Comparison of ENCODE assay signal across 25 mouse cellular contexts in the genomic region with DNA sequence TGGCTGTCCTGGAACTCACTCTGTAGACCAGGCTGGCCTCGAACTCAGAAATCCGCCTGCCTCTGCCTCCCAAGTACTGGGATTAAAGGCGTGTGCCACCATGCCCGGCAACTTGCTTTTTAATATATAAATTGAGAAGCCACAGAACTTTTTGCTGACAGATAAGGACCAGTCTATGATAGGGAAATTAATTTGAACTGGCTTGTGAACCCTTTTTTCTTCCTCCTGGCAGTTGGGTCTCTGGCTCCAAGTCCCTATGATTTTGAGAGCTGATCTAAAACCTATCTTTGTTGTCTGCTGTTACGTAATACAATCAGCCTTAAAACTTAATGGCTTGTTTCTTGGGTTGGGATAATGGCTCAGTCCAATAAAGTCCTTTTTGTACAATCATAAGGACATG.
"Had no signal": no experiment of that assay in that cellular context is flagged by ENCODE, and none has a peak within 500 bp of the region (broad histone marks: within the 10 kb centered on the region; RNA-seq: fewer than 3 reads in every experiment).

No protein-coding gene starts in this region.

- H3K9ac ChIP-seq: forebrain, postnatal 0 days; heart, embryonic 13.5 days; heart, embryonic 15.5 days; hindbrain, embryonic 12.5 days; hindbrain, embryonic 14.5 days; intestine, embryonic 15.5 days; limb, embryonic 12.5 days had no signal

- H3K9me3 ChIP-seq: heart, embryonic 13.5 days; heart, embryonic 15.5 days; hindbrain, embryonic 10.5 days; hindbrain, embryonic 12.5 days; intestine, embryonic 15.5 days; limb, embryonic 10.5 days; limb, embryonic 12.5 days had no signal

- H3K36me3 ChIP-seq: heart, embryonic 13.5 days; heart, embryonic 15.5 days; hindbrain, embryonic 12.5 days; intestine, embryonic 15.5 days; limb, embryonic 12.5 days had no signal

- H3K4me2 ChIP-seq: heart, embryonic 11.5 days; heart, embryonic 13.5 days; heart, embryonic 15.5 days; hindbrain, embryonic 12.5 days; hindbrain, embryonic 14.5 days; intestine, embryonic 15.5 days; limb, embryonic 12.5 days had no signal

- DNase-seq: forebrain, postnatal 0 days; gastrocnemius, postnatal 10 days; gastrocnemius, postnatal 25 days; heart, adult 18-20 months; heart, postnatal 10 days; heart, postnatal 4 days; kidney, adult 18-20 months; kidney, adult 8-10 months; kidney, postnatal 10 days; kidney, postnatal 25 days; kidney, postnatal 4 days; liver had no signal

- H3K27me3 ChIP-seq: heart, embryonic 13.5 days; heart, embryonic 15.5 days; hindbrain, embryonic 12.5 days; intestine, embryonic 15.5 days; limb, embryonic 12.5 days had no signal

- H3K27ac ChIP-seq: heart, embryonic 15.5 days; hindbrain, embryonic 10.5 days; hindbrain, embryonic 12.5 days; hindbrain, embryonic 14.5 days; intestine, embryonic 15.5 days; layer of hippocampus, adult 2 months; left cerebral cortex, adult 2 months; limb, embryonic 10.5 days; limb, embryonic 12.5 days had no signal

- H3K4me3 ChIP-seq: heart, embryonic 13.5 days; heart, embryonic 15.5 days; hindbrain, embryonic 10.5 days; hindbrain, embryonic 12.5 days; intestine, embryonic 15.5 days; layer of hippocampus, adult 2 months; left cerebral cortex, adult 2 months; limb, embryonic 10.5 days; limb, embryonic 12.5 days had no signal

- ATAC-seq: forebrain, postnatal 0 days; hindbrain, embryonic 16.5 days; intestine, embryonic 15.5 days; intestine, postnatal 0 days had no signal
